Mouse (Mus musculus) lung, adult 2 months (tissue): Measurements from ENCODE around the gene Cntnap5a.

Experiments
- CTCF ChIP-seq: fragments of 200-500 bp; IDR thresholded peaks from 2 replicates; pipeline ENCODE4 v1.5.1; 2011; ENCODE audit warnings: mild to moderate bottlenecking, low read length, control low read depth; ENCODE audit not compliant: insufficient read depth
- POLR2A ChIP-seq: fragments of 200-500 bp; IDR thresholded peaks from 2 replicates; pipeline ENCODE4 v1.6.1; 2011; ENCODE audit warnings: low read depth, mild to moderate bottlenecking, control low read depth, low read length, borderline replicate concordance; ENCODE audit errors: extremely low read depth

DNA sequence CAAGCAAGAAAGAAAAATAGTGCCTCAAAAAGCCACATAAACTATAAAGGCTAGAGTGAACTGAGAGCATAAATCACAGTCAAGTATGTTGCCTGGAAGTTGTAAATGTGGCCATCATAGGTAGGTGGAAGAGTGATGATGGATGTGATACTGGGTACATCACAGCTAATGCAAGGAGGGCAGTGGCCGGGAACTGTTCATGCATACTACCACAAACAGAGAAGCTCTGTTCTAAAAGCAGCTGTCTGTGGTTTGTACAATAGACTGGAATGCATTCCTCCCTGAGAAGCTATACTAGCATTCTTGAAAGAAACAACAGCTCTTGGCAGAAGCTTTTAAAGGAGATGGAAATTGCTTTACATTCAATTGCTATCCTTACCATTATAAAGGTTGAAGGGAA, 599.4 kb downstream of the Cntnap5a start:
- no peak for TF ChIP-seq CTCF
- no peak for TF ChIP-seq POLR2A
